Mouse (Mus musculus) granulocyte monocyte progenitor cell, adult 5-6 weeks (primary cell): Measurements from ENCODE around the gene Akap2. TPM values are rescaled to one million over a fixed set of nuclear protein-coding genes. Genes with fewer than 3 reads are reported as not detected.

Experiments
- ATAC-seq: replicated peaks from 2 replicates; pipeline ENCODE4 v1.8.0; 2016; ENCODE audit warnings: mild to moderate bottlenecking, moderate TSS enrichment, inconsistent platforms; ENCODE audit not compliant: poor library complexity, severe bottlenecking
- total RNA-seq, 2 experiments: library from RNA; stranded (forward) in 1 of 2; stranded (reverse) in 1 of 2; fragments of 200-712, 200-1000 nt in 1 of 2; fragments of >200 nt in 1 of 2; fragmentation: Nextera tagmentation in 1 of 2; gene quantifications; 2 replicates each; pipeline ENCODE4 v1.2.3; 2014 to 2017

Gene Akap2
- total RNA-seq, 2 experiments from 2014 or later, result not detected

DNA sequence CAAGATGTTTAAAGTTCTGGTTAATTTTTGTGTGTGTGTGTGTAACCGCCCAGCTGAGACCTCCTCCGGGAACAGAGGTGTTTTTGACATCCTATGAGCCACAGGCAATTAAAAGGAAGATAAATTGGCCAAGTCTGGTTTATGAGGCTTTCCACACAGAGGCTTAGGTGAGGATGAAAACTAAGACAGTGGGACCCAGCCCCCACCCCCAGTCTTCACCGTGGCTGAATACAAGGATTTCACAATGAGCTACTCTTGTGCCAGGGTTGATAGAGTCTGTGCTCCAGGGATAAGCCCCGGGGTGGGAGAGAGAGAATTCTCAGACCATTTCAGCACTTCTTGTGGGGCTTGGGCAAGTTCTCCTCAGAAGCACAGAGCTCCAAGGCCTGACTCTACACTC, 33.6 kb downstream of the Akap2 start:
- no peak for ATAC-seq

DNA sequence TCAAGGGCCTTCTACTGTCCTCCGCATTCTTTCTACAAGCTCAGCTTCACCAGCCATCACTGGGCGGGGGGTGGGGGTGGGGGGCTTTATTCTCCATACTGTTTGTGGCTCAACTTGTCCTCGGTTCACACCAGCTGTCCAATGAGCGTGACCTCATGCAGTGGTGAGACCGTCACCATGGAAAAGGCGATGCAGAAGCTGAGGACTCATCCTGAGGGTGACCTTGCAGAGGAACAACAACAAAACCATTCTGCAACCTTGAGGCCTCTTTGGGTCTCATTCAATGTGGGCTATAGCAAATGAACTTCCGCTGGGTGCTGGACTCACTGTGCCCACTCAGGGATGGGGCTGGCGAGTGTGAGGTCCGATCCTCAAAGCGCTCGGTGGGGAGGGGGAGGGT, 34.1 kb downstream of the Akap2 start:
- ATAC-seq, result no peak

DNA sequence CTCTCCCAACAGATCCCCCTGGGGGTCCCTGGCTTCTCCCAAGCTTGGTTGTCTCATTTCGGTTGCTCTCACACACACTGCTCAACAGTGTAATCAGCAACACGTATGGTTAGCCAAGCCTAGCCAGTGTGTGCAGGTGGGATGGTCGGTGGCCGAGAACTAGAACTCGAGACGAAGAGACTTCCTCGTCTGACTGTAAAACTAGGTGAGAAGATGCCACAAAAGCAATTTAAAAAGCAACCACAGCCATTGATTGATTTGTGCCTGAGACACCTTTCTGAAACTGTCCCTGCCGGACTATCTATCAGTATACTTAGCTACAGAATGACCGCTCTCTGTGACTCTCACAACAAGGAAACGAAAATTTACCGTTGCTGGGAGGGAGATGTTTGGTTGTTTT, 37.6 kb downstream of the Akap2 start:
- ATAC-seq, result no peak

DNA sequence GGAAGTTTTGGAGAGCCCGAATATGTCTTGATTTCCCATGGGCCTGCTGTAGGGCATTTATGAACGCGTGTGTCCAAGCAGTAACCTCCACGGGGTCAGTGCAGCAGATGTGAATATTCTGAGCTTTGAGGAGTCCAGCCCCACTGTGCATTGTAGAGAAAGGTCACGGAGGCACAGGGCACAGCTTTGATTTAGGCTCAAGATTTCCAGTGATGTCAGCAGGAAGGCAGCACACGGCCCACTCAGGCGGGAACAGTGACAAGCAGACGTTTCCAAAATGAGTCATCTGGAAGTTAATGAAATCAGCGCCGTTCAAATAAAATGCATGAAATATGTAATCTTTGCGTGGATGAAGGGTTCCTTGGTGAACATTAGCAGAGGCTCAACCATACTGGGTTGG, 40.5 kb downstream of the Akap2 start:
- no peak for ATAC-seq

DNA sequence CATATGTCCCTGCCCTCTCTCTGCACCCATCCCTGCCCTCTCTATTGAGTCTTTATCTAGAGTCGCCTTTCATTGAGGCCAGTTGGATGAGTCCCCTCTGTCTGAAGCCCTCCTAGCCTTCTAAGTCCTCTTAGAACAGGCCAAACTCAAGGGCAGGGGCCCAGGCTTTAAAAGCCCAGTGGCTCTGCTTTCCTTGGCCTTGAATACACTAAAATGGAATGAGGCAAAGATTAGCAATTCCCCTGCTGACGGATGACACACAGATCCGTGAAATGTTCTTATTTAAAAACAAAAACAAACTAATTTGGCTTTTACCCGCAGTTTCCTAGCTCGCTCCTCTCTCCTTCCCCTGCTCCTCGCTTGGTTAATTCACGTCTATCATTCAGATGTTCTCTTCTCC, 45.0 kb downstream of the Akap2 start:
- no peak for ATAC-seq

DNA sequence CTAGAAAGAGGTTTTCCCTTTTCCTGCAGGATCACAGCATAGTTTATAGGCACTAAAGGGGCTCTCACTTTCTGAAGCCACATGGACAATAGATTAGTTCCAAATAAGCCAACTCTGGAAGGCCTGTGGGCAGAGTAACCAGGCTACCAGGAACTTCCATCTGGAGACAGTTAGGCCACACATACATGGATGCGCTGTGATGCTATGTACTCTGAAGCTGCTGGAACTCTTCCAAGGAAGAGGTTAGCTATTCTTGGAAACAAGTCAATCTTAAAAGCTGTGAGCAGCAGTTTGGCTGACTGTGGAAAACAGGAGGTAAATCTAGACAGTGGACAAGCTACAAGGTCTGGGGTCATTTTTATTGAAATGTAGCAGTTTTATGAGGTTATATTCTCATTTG, 46.9 kb downstream of the Akap2 start:
- ATAC-seq, result no peak

DNA sequence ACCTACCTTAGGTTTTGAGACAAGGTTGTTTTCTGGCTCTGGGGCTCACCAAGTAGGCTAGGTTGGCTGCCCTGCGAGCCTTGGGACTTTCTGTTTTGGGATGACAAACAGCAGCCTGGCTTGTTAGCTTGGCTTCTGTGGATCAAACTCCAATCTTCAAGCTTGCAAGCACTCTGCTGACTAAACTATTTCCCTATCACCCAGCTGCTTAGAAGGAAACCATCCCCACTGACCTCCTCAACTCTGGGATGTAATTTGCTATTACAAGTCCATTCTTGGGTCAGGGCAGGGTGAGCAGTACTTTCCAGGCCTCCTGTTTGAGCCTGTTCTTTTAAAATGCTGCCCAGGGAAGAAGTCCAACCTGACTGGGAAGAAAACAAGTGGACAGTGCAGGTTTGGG, 47.5 kb downstream of the Akap2 start:
- no peak for ATAC-seq

DNA sequence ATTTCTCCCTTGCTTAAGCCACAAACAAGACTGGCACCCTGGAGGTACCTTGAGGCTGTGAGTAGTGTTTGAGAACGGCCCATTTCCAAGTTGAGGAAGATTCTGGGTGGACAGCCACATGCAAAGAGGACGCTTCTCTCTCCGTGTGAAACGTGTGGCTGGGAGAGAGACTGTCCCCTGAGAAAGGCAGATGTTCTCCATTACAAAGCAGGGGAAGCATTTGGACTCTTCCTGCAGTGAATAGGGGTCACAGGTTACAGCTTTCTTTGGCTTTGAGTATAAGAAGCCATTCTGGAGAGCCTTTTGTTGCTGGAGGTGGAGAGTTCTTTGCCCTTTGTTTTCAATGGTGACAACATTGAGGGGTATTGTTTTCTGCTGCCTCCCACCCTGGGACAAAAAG, 48.3 kb downstream of the Akap2 start:
- no peak for ATAC-seq

DNA sequence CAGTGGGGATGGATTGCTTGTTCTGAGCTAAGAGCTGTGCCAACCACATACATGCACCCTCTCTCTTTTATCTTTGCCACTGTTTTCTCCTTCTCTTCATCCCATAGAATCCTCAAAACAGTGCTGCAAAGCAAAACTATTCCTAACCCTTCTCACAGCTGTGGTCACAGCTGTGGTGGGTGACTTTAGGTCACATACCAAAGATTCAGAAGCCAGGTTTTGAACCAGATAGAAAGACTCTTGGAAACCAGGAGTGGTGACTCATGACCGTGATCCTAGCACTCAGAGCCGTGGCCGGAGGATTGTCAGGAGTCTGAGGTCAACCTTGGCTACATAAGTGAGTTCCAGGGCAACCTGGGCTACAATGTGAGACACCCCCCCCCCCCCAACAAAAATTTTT, 51.5 kb downstream of the Akap2 start:
- ATAC-seq, result no peak

DNA sequence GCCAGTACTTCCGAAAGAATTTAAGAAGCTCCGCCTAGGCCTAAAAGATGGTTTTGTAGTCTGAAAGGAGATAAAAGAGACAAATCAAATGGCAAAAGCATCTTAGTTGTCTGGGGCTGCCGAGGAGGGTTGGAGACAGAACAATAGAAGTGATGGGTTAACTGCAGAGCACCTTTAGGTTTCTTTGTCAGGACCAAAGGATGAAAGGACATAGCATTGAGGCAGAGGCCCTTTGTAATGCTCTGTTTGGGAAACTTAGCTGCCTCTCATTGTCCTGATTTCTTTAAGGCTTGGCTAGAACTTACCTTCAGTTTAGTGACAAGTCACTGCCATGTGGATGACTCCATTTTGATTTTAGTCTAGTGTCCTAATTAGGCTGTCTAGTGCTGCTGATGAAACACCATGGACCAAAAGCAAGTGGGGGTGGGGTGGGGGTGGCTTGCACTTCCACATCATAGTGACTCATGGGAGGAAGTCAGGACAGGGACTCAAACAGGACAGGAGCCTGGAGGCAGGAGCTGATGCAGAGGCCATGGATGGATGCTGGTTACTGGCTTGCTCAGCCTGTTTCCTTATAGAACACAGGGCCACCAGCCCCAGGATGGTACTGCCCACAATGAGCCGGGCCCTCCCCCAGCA, 52.8 kb downstream of the Akap2 start:
- no peak for ATAC-seq

DNA sequence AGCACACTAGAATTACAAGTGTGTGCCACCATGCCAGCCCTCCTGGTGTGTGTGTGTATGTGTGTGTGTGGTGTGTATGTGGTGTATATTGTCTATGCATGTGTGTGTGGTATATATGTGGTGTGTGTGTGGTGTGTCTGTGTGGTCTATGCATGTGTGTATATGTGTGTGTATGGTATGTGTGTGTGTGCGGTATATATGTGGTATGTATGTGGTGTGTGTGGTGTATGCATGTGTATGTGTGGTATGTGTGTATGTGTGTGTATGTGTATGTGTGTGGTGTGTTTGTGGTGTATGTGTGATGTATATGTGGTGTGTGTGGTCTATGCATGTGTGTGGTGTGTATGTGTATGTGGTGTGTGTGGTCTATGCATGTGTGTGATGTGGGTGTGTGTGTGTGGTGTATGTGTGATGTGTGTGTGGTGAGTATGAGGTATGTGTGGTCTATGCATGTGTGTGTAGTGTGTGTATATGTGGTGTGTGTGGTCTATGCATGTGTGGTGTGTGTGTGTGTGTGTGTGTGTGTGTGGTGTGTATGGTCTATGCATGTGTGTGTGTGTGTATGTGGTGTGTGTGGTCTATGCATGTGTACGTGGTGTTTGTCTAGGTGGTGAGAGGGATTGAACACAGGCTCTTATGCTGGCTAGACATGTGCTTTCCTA, 54.2 kb downstream of the Akap2 start:
- ATAC-seq, result no peak

DNA sequence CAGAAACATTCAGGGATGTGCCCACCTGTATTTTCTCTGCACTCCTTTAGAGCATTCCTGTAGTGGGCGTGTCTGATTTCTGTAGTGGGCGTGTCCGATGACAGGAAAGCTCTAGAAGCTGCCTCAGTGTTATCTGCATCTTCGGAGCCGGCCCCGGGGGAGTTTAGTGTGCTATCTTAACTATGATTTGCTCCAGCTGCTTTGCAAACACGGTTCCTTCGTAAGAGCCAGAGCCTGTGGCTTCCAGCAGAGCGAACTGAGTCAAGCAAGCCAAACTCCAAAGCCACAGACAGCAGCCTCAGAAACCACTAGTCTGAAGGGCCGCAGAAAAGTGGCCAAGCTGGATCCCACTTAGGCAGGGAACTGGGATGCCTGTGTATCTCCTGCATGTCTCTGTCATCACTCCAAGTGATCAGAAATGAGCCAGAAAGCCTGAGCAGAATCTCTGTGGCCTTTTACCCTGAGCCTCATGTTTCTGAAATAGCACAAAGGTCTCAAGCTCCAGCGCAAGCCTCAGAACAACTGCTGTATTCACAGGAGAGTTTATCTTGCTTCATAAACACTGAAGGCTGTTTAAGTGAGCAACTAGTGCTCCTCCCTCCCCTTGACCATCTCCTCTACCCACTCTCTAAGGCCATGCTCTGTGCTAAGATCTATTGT, 55.5 kb downstream of the Akap2 start:
- ATAC-seq, result no peak

DNA sequence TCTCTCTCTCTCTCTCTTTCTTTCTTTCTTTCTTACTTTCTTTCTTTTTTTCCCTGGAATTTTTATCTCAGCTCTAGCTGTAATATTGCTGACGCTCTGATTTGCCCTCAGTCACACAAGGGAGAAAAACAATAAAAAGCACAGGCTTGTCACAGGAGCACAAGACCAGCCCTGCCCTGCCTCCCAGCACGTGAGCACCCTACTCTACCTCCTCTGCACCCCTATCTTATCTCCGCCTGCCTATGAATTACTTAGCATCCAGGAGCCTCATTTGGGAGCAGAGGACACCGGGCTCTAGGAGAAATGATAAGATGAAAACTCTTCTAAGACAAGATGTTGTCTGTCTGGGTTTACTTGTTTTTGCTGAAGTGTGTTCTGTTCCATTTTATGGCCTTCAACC, 57.1 kb downstream of the Akap2 start:
- ATAC-seq, result no peak

DNA sequence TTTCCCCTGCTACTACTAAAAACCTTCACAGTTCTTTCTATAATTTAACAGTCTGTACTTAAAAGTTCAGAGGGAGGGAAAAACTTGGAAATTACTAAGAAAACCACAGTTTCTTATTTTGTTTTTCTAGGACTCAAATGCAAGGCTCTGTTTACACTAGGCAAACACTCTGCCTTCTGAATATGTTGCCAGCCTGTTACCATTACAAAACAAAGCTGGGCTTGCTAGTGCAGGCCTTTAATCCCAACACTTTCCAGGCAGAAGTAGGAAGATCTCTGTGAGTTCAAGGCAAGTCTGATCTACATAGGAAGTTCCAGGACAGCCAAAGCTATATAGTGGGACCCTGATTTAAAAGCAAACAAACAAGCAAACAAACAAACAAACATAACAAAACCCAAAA, 58.1 kb downstream of the Akap2 start:
- ATAC-seq, result no peak

DNA sequence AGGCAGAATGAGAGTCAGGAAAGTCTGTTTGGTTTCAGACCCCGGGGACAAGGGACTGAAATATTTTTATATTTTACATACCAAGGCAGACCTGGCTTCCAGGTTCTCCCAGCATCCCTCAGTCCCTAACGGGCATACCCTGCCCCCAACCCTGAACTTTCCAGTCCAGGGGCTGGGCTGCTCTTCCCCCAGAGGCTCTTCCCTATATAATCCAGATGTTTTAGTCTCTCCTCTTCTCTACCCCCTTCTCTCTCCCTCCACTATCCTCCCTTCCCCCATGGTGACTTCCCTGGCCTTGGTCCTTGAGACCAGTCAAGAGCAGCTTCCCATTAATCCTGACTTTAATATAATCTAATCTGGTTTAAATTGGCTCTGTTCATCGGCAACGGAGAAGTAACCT, 62.9 kb downstream of the Akap2 start:
- ATAC-seq, result no peak

DNA sequence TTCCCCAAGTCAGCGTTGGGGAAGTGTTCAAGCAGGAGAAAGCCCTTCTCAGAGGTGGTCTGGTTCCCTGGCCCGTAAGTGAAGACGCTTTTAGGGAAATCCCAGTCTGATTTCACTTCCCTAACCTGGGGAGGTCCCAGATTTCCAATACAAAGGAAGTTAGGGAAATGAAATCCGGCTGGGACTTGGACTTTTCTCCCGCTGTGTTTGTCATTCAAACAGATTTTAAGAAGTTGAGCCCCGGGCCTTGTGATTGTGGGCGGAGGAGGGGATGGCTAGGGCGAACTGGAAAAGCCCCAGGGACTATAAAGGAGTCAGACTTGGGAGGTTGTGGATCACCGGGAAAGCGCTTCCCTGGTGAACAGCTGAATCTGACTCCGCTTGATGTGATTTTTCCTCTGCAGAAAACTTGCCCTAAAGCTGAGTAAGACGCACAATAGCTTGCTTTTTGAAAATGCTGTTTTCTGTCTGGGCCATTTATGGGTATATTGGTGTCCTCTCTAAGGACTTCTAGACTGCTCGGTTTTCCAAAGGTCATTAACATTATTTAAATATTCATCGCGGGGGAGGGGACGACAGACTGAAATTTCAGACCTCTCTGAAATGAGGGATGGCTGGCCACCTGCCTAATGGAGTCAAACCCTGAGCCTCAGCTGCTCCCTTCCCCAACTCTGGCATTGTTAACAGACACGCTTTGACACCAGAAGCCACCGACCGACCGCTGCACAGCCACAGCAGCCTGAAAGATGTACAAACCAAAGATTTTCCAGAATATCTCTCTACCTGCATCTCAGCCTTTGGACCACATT, 63.6 kb downstream of the Akap2 start:
- no peak; the same call in 1 of the 2 replicates for ATAC-seq

DNA sequence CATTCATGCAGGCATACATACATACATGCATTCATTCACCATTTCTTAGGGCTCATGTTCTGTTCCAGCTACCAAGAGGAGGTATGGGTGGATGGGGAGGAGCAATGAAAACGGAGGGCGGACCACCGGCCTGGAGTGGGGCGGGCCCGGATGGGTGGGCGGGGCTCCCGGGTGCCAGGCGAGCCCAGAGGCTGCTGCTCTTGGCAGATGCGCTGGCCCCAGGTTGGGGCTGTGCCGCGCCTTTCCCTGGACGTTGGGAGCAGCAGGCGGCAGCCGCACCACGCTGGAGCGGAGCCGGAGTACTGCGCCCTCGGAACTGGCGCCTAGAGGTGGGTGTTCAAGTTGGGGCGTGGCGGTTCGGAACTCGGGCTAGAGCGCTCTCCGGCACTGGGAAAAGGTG, 64.5 kb downstream of the Akap2 start:
- ATAC-seq, result peak; percentile 78

DNA sequence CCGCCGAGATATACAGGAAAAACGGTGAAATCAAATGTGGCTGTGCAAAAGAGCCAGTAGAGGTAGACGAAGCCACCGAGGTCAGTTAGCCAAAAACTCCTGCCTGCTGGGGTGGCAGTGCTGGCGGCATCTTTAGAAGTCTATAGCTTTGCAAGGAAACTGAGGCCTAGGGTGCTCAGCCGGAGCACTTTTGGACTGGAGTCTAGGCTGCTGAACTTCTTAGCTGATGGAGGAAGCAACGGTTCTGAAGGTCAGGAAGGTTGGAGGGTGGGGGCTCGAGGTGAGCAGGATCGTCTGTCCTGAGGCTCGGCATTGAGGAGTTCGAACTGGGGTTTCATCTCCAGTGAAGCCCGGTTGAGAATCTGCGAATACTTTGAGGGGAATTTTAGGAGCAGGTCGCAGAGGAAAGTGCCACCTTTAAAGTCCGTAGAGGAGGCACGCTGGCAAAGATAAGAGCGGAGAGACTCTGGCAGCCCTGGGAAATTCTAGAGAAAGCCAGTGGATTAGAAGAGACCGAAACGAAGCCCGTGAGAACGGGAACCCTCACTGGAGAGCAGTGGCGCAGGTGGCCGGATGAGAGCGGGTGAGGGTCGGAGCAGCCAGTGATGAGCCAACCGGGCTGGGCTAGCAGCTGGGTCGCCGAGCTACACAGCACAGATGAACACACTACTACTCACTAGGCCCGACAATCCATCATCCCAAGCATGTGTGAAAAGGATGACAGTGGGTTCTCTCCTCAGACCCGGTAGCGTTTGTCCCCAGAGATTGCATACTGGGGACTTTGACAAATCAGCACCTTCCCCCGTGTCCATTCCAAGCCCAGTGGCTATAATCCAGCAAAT, 65.3 kb downstream of the Akap2 start:
- peak; percentile 48 for ATAC-seq

DNA sequence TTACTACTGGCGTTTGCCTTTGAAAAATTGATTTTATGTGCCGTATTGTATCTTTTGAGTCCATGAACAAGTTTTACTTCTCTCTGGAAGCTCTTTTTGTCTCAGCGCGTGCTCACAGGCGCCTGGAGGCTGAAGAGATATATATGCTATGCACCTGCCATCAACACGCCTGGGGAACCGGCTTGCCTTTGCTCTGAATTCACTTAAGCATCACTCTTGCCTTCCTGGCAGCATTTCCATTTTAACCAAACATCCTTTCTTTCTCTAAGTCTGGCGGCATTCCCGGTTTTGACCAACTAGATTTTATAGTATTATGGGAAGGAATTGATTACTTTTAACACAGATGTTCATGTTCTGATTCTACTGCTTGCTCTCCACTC, 65.9 kb downstream of the Akap2 start:
- no peak for ATAC-seq

DNA sequence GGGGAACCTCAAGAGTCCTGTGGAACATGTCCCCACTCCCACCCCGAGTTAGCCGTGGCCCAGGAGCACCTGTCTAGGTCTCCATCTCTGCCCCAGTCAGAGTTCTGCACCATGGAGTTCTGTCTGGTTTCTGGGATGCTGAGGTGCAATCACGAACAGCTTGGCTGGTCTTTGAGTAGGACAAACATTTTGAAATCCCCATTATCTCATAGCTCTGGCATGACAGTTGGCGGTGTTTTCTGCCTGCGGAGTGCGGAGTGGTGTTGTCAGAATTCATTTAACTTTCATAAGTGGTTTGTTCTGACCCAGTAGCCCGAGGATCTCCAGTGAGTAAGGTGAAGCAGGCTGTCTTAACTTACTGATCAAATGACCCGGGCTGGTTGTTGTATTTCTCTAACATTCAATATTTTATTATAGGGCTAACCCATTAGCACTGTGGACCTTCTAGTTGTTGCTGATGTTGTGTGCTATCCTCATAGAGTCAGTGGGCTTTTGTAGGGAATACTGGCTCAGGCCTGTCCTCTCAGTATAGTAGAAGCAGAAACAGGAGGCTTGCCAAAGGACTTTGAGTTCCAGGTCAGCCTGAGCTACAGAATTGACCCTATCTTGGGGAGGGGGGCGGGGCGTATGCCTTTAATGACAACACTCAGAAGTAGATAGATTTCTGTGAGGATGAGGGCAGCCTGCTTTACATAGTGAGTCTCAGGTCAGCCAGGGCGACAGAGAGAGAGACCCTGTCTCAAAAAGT, 66.6 kb downstream of the Akap2 start:
- no peak for ATAC-seq
